Mouse (Mus musculus): ENCODE data around the gene Dact3. TPM values are rescaled to one million over a fixed set of nuclear protein-coding genes. Genes with fewer than 3 reads are reported as not detected.
A peak's percentile ranks its signal among the peaks of the same experiment; 100 is the strongest.

Dact3 gene
- polyA plus RNA-seq, 1 experiment from 2014 or later: 7.8 TPM

DNA sequence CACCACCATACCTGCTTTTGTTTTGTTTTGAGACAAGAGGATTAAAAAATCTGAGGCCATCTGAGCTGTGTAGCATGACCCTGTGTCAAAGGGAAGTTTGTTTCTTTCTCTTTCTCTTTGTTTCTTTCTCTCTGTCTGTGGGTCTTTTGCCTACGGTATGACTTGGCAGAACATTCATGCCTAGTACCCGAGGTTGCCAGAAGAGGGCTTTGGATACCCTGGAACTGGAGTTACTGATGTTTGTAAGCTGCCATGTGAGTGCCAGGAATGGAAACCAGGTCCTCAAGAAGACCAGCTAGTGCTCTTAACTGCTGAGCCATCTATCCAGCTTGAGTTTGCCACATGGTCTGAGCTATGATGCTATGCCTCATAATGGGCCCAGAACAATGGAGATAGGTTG, 53.2 kb downstream of the Dact3 start:
- Histone ChIP-seq H3K27me3 (ENCODE audit: insufficient read depth, low read length) (no peaks in the 10 kb centered on the region), H3K36me3 (ENCODE audit: insufficient read depth) (no peaks in the 10 kb centered on the region), H3K4me3 (ENCODE audit: low read depth, low read length) (no peak overlapping the region), H3K4me2 (no peak overlapping the region), H3K4me1 (ENCODE audit: insufficient read depth) (peaks cover 6% of the 10 kb centered on the region), H3K9ac (no peak overlapping the region), H3K9me3 (ENCODE audit: low read depth, low read length) (no peaks in the 10 kb centered on the region), H3K27ac (ENCODE audit: low read depth) (no peak overlapping the region)
- DNase-seq (no peak), ATAC-seq (ENCODE audit: insufficient read depth) (no peak)
- WGBS: 48% methylated on average over 2 of the region's 2 CpGs
- no peak for TF ChIP-seq CTCF (IDR thresholded peaks at IDR 0.05; ENCODE audit: low read depth)

GRCm38 (mm10) chr7:16930850-16931249, 55.7 kb downstream of the Dact3 start:
- H3K27ac ChIP-seq (ENCODE audit: low read depth): no peak overlapping the region
- H3K9ac ChIP-seq: no peak overlapping the region
- 2% methylated on average over 1 of the region's 1 CpGs for WGBS
- H3K27me3 ChIP-seq (ENCODE audit: insufficient read depth, low read length): no peaks in the 10 kb centered on the region
- H3K4me2 ChIP-seq: no peak overlapping the region
- peaks cover 6% of the 10 kb centered on the region for H3K4me1 ChIP-seq (ENCODE audit: insufficient read depth)
- no peaks in the 10 kb centered on the region for H3K9me3 ChIP-seq (ENCODE audit: low read depth, low read length)
- H3K4me3 ChIP-seq (ENCODE audit: low read depth, low read length): no peak overlapping the region
- DNase-seq: peak; percentile 88
- peak; percentile 78 for TF ChIP-seq CTCF (IDR thresholded peaks at IDR 0.05; ENCODE audit: low read depth)
- H3K36me3 ChIP-seq (ENCODE audit: insufficient read depth): no peaks in the 10 kb centered on the region
- no peak for ATAC-seq (ENCODE audit: insufficient read depth)

DNA sequence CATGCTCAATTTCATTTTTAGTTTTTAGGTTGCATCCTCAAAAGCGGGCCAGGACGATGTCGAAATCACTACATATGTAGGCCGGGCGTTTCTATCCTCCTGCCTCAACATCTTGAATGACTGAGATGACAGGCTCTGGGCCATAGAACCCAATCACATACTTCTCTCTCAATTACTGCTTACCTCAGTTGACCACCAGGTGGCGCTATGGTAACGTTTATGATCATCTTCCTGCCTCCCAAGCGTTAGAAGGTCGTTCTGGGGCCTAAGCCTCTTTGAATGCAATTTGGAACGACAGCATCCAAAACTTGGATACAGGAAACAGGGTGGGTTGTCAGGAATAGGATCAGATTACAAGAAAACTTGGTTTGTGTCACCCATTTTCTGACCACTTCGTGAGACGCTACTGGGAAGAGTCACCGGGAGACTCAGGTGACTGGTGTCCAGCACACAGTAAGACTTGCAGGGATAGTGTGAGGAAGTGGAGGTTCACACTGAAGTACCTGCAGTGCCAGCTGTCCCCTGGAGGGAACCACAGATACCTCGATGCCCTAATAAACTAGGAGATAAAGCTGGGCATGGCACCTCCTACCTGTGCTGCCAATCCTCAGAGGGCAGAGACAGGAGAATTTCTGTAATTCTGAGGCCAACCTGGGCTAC, 57.0 kb downstream of the Dact3 start:
- Histone ChIP-seq H3K4me2 (no peak overlapping the region), H3K4me3 (ENCODE audit: low read depth, low read length) (no peak overlapping the region), H3K4me1 (ENCODE audit: insufficient read depth) (peaks cover 6% of the 10 kb centered on the region), H3K27ac (ENCODE audit: low read depth) (no peak overlapping the region), H3K9ac (no peak overlapping the region), H3K36me3 (ENCODE audit: insufficient read depth) (no peaks in the 10 kb centered on the region), H3K9me3 (ENCODE audit: low read depth, low read length) (no peaks in the 10 kb centered on the region), H3K27me3 (ENCODE audit: insufficient read depth, low read length) (no peaks in the 10 kb centered on the region)
- WGBS: 17% methylated on average over 14 of the region's 14 CpGs
- DNase-seq (peak; percentile 96), ATAC-seq (ENCODE audit: insufficient read depth) (peak; percentile 55)
- TF ChIP-seq CTCF (IDR thresholded peaks at IDR 0.05; ENCODE audit: low read depth): peak; percentile 94

GRCm38 (mm10) chr7:16932704-16933577, 57.8 kb downstream of the Dact3 start:
- no peak overlapping the region for H3K9ac ChIP-seq
- peak; percentile 42 for ATAC-seq (ENCODE audit: insufficient read depth)
- peak; percentile 82 for DNase-seq
- no peak overlapping the region for H3K4me2 ChIP-seq
- no peaks in the 10 kb centered on the region for H3K27me3 ChIP-seq (ENCODE audit: insufficient read depth, low read length)
- 40% methylated on average over 14 of the region's 14 CpGs for WGBS
- H3K27ac ChIP-seq (ENCODE audit: low read depth): no peak overlapping the region
- no peaks in the 10 kb centered on the region for H3K9me3 ChIP-seq (ENCODE audit: low read depth, low read length)
- H3K4me3 ChIP-seq (ENCODE audit: low read depth, low read length): no peak overlapping the region
- no peaks in the 10 kb centered on the region for H3K36me3 ChIP-seq (ENCODE audit: insufficient read depth)
- H3K4me1 ChIP-seq (ENCODE audit: insufficient read depth): peaks cover 6% of the 10 kb centered on the region
- peak; percentile 86 for TF ChIP-seq CTCF (IDR thresholded peaks at IDR 0.05; ENCODE audit: low read depth)

Other genes starting within 250 kb of the Dact3 start
- not detected in 2 replicates for gene Ceacam15, start 199.6 kb upstream of the Dact3 start, polyA plus RNA-seq (2014; fragmentation: Nextera tagmentation; extraction: Ambion mirVana)
- not detected in 2 replicates for gene Ceacam9, start 153.4 kb upstream of the Dact3 start, polyA plus RNA-seq (2014; fragmentation: Nextera tagmentation; extraction: Ambion mirVana)
- gene Ap2s1, start 136.9 kb upstream of the Dact3 start, polyA plus RNA-seq (2014; fragmentation: Nextera tagmentation; extraction: Ambion mirVana): 287 and 295 TPM in 2 replicates
- gene Slc1a5, start 94.0 kb upstream of the Dact3 start, polyA plus RNA-seq (2014; fragmentation: Nextera tagmentation; extraction: Ambion mirVana): 32.6 and 35.7 TPM in 2 replicates
- 117 and 134 TPM in 2 replicates for gene Strn4, start 59.4 kb upstream of the Dact3 start, polyA plus RNA-seq (2014; fragmentation: Nextera tagmentation; extraction: Ambion mirVana)
- gene Fkrp, start 58.6 kb upstream of the Dact3 start, polyA plus RNA-seq (2014; fragmentation: Nextera tagmentation; extraction: Ambion mirVana): 27.7 and 31.9 TPM in 2 replicates
- 19.6 and 20.2 TPM in 2 replicates for gene Prkd2, start 32.4 kb upstream of the Dact3 start, polyA plus RNA-seq (2014; fragmentation: Nextera tagmentation; extraction: Ambion mirVana)
- gene Gng8, start 16.5 kb downstream of the Dact3 start, polyA plus RNA-seq (2014; fragmentation: Nextera tagmentation; extraction: Ambion mirVana): 10.8 and 11.1 TPM in 2 replicates
- gene Ptgir, start 31.2 kb downstream of the Dact3 start, polyA plus RNA-seq (2014; fragmentation: Nextera tagmentation; extraction: Ambion mirVana): 1.3 and 1.6 TPM in 2 replicates
- 139 and 155 TPM in 2 replicates for gene Calm3, start 48.8 kb downstream of the Dact3 start, polyA plus RNA-seq (2014; fragmentation: Nextera tagmentation; extraction: Ambion mirVana)
- 3.1 and 3.3 TPM in 2 replicates for gene Pnmal2, start 69.4 kb downstream of the Dact3 start, polyA plus RNA-seq (2014; fragmentation: Nextera tagmentation; extraction: Ambion mirVana)
- gene Pnmal1, start 84.4 kb downstream of the Dact3 start, polyA plus RNA-seq (2014; fragmentation: Nextera tagmentation; extraction: Ambion mirVana): 0.11 and 0.20 TPM in 2 replicates
- 0.09 and 0.20 TPM in 2 replicates for gene Gm42372, start 107.8 kb downstream of the Dact3 start, polyA plus RNA-seq (2014; fragmentation: Nextera tagmentation; extraction: Ambion mirVana)
- gene Ccdc8, start 117.4 kb downstream of the Dact3 start, polyA plus RNA-seq (2014; fragmentation: Nextera tagmentation; extraction: Ambion mirVana): 27.3 and 29.2 TPM in 2 replicates
- gene Ppp5c, start 152.6 kb downstream of the Dact3 start, polyA plus RNA-seq (2014; fragmentation: Nextera tagmentation; extraction: Ambion mirVana): 103 and 117 TPM in 2 replicates
- 33.1 and 38.0 TPM in 2 replicates for gene Hif3a, start 187.1 kb downstream of the Dact3 start, polyA plus RNA-seq (2014; fragmentation: Nextera tagmentation; extraction: Ambion mirVana)
- 0.11 and 0.18 TPM in 2 replicates for gene Psg16, start 198.7 kb downstream of the Dact3 start, polyA plus RNA-seq (2014; fragmentation: Nextera tagmentation; extraction: Ambion mirVana)